Mouse (Mus musculus) forebrain, embryonic 14.5 days (tissue): ENCODE data around the gene Hpse2. TPM values are rescaled to one million over a fixed set of nuclear protein-coding genes. Genes with fewer than 3 reads are reported as not detected.
"Not testable (repeated sequence)": the region's sequence is repeated elsewhere in the genome, so short reads cannot be mapped to it uniquely, and the experiment has no call there.

ENCODE experiments used
- ATAC-seq: fragments of 200-750 bp; cut with Nextera tagmentation; 2 replicates; pipeline ENCODE4 v1.8.0; 2017; ENCODE audit warnings: mild to moderate bottlenecking, moderate library complexity
- DNase-seq: peaks from one replicate; pipeline ENCODE4 v3.0.0-alpha.2; 2015; ENCODE audit warnings: low spot score
- H3K27ac ChIP-seq: fragments of 300-500 bp; sonication (generic); 2 replicates; pipeline ENCODE4 v1.5.1; 2014; ENCODE audit warnings: low read depth, mild to moderate bottlenecking, control low read depth, low read length, moderate library complexity
- H3K27me3 ChIP-seq: fragments of 300-500 bp; sonication (generic); replicated peaks from 2 replicates; pipeline ENCODE4 v1.6.1; 2014; ENCODE audit warnings: low read length, control low read depth, mixed read lengths; ENCODE audit not compliant: control insufficient read depth, insufficient read depth
- H3K36me3 ChIP-seq: fragments of 300-500 bp; sonication (generic); 2 replicates; pipeline ENCODE4 v1.6.1; 2014; ENCODE audit warnings: low read length, control low read depth; ENCODE audit not compliant: control insufficient read depth, insufficient read depth
- H3K4me1 ChIP-seq: fragments of 300-500 bp; sonication (generic); 2 replicates; pipeline ENCODE4 v1.6.1; 2014; ENCODE audit warnings: antibody characterized with exemption, low read length, control low read depth; ENCODE audit not compliant: control insufficient read depth, insufficient read depth
- H3K4me2 ChIP-seq: fragments of 300-500 bp; sonication (generic); 2 replicates; pipeline ENCODE4 v1.6.1; 2014; ENCODE audit warnings: mild to moderate bottlenecking, control low read depth, low read length
- H3K4me3 ChIP-seq: fragments of 300-500 bp; sonication (generic); 2 replicates; pipeline ENCODE4 v1.5.1; 2014; ENCODE audit warnings: low read depth, low read length, control low read depth
- H3K9ac ChIP-seq: fragments of 300-500 bp; sonication (generic); 2 replicates; pipeline ENCODE4 v1.6.1; 2014; ENCODE audit warnings: mild to moderate bottlenecking, low read length, control low read depth, moderate library complexity
- H3K9me3 ChIP-seq: fragments of 300-500 bp; sonication (generic); replicated peaks from 2 replicates; pipeline ENCODE4 v1.6.1; 2016; ENCODE audit warnings: low read length, control low read depth, mixed read lengths; ENCODE audit not compliant: control insufficient read depth
- WGBS: fragments of 180-500 bp; shearing (Covaris S2); extraction: QIAGEN DNeasy Blood & Tissue Kit; methylation state at CpG from one replicate; pipeline ENCODE4 v1.1.7; 2014; 5-methylcytosine and 5-hydroxymethylcytosine counted together
- polyA plus RNA-seq: library from polyadenylated mRNA; unstranded; fragments of >200 nt; fragmentation: Nextera tagmentation; extraction: Ambion mirVana; gene quantifications from 2 replicates; pipeline ENCODE4 v1.2.1, GENCODE M21; 2014

Gene Hpse2
- polyA plus RNA-seq, 1 experiment from 2014 or later, result 0.04 TPM

DNA sequence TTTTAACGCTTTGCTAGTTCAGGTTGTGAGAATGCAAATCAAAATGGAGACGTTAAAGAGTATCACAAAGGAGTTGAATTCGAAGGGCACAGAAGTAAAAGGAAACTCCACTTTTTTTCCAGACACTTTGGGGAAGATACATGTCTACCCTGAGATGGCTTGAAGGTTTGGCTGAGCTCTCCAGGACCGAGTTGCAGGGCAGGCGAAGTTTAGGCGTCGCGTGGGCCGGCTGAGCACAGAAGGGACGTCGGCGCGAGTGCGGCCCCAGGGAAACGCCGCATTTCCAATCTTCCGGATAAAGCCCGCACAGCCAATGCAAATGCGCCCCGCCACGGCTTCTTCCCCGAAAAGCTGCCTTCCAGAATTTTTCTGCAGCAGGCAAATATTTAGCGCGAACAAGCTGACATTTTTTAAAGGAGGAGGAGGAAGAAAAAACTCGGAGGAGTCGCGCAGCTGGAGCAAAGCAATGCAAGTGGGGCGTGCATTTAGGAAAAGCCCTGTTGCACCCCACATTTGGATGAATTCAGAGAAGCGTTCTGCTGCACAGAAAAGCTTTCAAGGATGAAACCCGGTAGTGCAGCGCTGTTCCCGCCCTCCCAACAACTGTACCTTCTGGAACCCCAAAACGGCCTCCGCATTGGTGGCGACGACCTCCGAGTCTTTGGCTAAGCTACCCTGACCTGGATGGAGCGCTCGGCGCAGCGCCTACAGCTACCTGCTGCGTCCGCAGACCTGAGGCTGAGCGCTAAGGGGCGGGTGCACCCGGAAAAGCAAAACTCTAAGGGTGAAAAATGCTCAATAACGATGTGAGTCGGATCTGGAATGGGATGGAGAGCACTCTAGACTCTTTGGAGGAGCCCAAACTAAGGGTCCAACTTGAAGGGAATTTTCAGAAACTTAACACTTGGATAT lies 1.9 kb downstream of the Hpse2 start:
- Histone ChIP-seq H3K4me3 (peak overlapping the region; percentile 23), H3K4me2 (peak overlapping the region; percentile 49), H3K9ac (no peak overlapping the region), H3K27me3 (peaks cover 59% of the 10 kb centered on the region), H3K4me1 (peaks cover 7% of the 10 kb centered on the region; the same call in 1 of the 2 replicates), H3K27ac (no peak overlapping the region), H3K36me3 (no peaks in the 10 kb centered on the region), H3K9me3 (no peaks in the 10 kb centered on the region)
- under 1% methylated on average over 48 of the region's 48 CpGs for WGBS
- DNase-seq, result no peak
- no peak for ATAC-seq

GRCm38 (mm10) chr19:43385451-43385850 lies 2.7 kb downstream of the Hpse2 start:
- 2% methylated on average over 13 of the region's 13 CpGs for whole genome bisulfite sequencing
- peaks cover 59% of the 10 kb centered on the region for H3K27me3 ChIP-seq

GRCm38 (mm10) chr19:43384978-43385431 lies 3.1 kb downstream of the Hpse2 start:
- peaks cover 7% of the 10 kb centered on the region; the same call in 1 of the 2 replicates for H3K4me1 ChIP-seq
- peak overlapping the region; percentile 49 for H3K4me2 ChIP-seq
- DNase-seq (no peak), ATAC-seq (no peak)
- WGBS, result under 1% methylated on average over 25 of the region's 25 CpGs
- H3K9ac ChIP-seq, result no peak overlapping the region
- no peaks in the 10 kb centered on the region for H3K9me3 ChIP-seq
- H3K27ac ChIP-seq, result no peak overlapping the region
- H3K27me3 ChIP-seq, result peaks cover 59% of the 10 kb centered on the region
- peak overlapping the region; percentile 18 for H3K4me3 ChIP-seq
- H3K36me3 ChIP-seq, result no peaks in the 10 kb centered on the region

More at GRCm38 (mm10) chr19:43385451-43385850, 2.7 kb downstream of the Hpse2 start:
- Histone ChIP-seq H3K9me3 (no peaks in the 10 kb centered on the region), H3K27ac (no peak overlapping the region), H3K36me3 (no peaks in the 10 kb centered on the region), H3K4me3 (peak overlapping the region; percentile 18; the same call in 1 of the 2 replicates), H3K9ac (no peak overlapping the region), H3K4me2 (peak overlapping the region; percentile 49), H3K4me1 (peaks cover 7% of the 10 kb centered on the region; the same call in 1 of the 2 replicates)
- ATAC-seq, result no peak
- DNase-seq, result no peak

- peak overlapping the region; percentile 18 for H3K4me3 ChIP-seq
- DNase-seq, result no peak
- H3K4me2 ChIP-seq, result peak overlapping the region; percentile 49
- H3K36me3 ChIP-seq, result no peaks in the 10 kb centered on the region
- H3K27ac ChIP-seq, result no peak overlapping the region
- WGBS, result 2% methylated on average over 19 of the region's 19 CpGs
- peaks cover 7% of the 10 kb centered on the region; the same call in 1 of the 2 replicates for H3K4me1 ChIP-seq
- H3K9ac ChIP-seq, result no peak overlapping the region
- peaks cover 59% of the 10 kb centered on the region for H3K27me3 ChIP-seq
- no peaks in the 10 kb centered on the region for H3K9me3 ChIP-seq
- ATAC-seq, result no peak
These were observed 3.7 kb downstream of the Hpse2 start for GRCm38 (mm10) chr19:43384346-43384977.

DNA sequence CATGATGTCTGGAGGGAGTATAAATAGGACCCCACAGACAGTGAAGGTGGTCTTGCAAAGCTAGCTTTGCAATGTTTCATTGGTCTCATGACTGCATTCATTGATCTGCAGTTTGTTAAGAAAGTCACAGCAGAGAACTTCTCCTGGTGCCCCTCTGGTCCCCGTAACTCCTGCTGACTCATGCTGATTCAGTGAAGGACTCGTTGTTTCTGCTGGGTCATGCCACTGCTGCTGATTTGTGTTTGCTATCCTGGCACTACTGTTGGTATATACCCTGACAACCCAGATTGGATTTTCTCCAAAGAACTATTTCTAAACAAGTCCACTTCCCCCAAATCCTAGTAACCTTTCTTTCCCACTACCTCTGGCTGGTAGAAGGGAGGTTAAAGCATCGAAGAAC lies 29.3 kb downstream of the Hpse2 start:
- DNase-seq (no peak), ATAC-seq (no peak)
- Histone ChIP-seq H3K27me3 (no peaks in the 10 kb centered on the region), H3K4me3 (no peak overlapping the region), H3K27ac (no peak overlapping the region), H3K4me1 (no peaks in the 10 kb centered on the region), H3K9me3 (no peaks in the 10 kb centered on the region), H3K36me3 (no peaks in the 10 kb centered on the region), H3K4me2 (no peak overlapping the region), H3K9ac (no peak overlapping the region)
- WGBS, result 88% methylated on average over 3 of the region's 3 CpGs

- Histone ChIP-seq H3K9ac (no peak overlapping the region), H3K27me3 (no peaks in the 10 kb centered on the region), H3K27ac (no peak overlapping the region), H3K9me3 (0 out of 2 replicates have a peak, but pooled peaks cover 2% of the 10 kb centered on the region), H3K4me1 (no peaks in the 10 kb centered on the region), H3K36me3 (no peaks in the 10 kb centered on the region), H3K4me3 (no peak overlapping the region), H3K4me2 (no peak overlapping the region)
- DNase-seq (peak; percentile 70), ATAC-seq (no peak)
These were observed 77.0 kb downstream of the Hpse2 start for GRCm38 (mm10) chr19:43311125-43311524.

DNA sequence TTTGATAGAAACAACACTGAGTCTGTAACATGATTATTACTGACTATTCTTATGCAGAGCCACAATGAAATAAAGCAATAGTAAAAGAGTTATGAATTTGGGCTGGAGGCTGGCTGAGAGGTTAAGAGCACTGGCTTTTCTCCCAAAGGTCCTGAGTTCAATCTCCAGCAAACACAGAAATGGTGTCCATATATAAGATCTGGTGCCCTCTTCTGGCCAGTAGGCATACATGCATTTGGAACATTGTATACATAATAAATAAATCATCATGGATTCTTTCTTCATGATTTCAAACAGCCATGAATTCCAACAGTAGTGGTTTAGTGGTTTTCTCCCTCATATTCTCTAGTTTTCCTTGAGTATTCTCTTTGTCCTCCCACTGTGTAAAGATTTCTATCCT lies 81.4 kb downstream of the Hpse2 start:
- no peak overlapping the region for H3K4me3 ChIP-seq
- no peaks in the 10 kb centered on the region for H3K4me1 ChIP-seq
- no peak for ATAC-seq
- H3K4me2 ChIP-seq, result no peak overlapping the region
- no peak overlapping the region for H3K9ac ChIP-seq
- H3K9me3 ChIP-seq, result 0 out of 2 replicates have a peak, but pooled peaks cover 2% of the 10 kb centered on the region
- H3K27me3 ChIP-seq, result no peaks in the 10 kb centered on the region
- no peak overlapping the region for H3K27ac ChIP-seq
- H3K36me3 ChIP-seq, result no peaks in the 10 kb centered on the region
- peak; percentile 1 for DNase-seq

DNA sequence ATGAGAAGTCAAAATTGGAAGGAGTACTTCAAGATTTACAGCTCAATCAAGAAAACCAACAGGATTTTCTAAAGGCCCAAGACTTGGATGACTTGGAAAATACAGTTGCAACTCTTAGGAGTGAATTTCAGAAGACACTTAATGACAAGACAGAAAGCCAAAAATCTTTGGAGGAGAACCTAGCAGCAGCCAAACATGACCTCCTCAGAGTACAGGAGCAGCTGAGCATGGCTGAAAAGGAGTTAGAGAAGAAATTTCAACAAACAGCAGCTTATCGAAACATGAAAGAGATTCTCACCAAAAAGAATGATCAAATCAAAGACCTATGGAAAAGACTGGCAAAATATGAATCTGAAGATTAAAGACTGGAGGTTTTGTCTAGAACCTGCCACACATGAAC lies 106.8 kb downstream of the Hpse2 start:
- not testable (repeated sequence) for H3K4me3 ChIP-seq, ATAC-seq, H3K9me3 ChIP-seq, H3K9ac ChIP-seq, H3K4me2 ChIP-seq, H3K4me1 ChIP-seq, H3K36me3 ChIP-seq, DNase-seq, H3K27me3 ChIP-seq, H3K27ac ChIP-seq
- WGBS, result 90% methylated on average over 1 of the region's 1 CpGs

DNA sequence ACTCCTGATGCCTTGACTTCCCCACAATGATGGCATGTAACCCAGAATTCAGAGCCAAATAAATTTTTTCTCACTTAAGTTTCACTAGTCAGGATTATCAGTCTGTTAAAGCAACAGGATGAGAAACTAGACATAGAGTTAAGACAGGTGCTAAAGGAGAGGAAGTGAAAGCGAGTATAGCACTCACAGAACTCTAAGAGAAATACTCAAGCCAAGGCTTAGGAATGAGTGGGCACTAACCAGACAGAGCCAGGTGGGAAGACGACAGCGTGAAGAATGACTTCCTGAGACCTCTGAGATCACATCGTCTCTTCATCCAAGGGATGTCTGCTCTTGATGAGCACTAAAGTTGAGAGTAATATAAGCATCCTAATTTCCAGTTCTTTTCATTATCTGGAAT lies 144.2 kb downstream of the Hpse2 start:
- 89% methylated on average over 4 of the region's 4 CpGs for WGBS
- ATAC-seq (no peak), DNase-seq (no peak)
- H3K36me3 ChIP-seq, result no peaks in the 10 kb centered on the region
- H3K4me3 ChIP-seq, result no peak overlapping the region
- H3K27ac ChIP-seq, result no peak overlapping the region
- no peak overlapping the region for H3K9ac ChIP-seq
- H3K27me3 ChIP-seq, result no peaks in the 10 kb centered on the region
- no peak overlapping the region for H3K4me2 ChIP-seq
- H3K9me3 ChIP-seq, result no peaks in the 10 kb centered on the region
- no peaks in the 10 kb centered on the region for H3K4me1 ChIP-seq
